Mouse (Mus musculus) kidney, postnatal 14 days (tissue): ENCODE measurements around the gene Frmd6.

ENCODE experiments used
- DNase-seq: peaks from one replicate; pipeline ENCODE4 v3.0.0; 2022; ENCODE audit warnings: mixed read lengths

The Frmd6 gene

GRCm38 (mm10) chr12:70824729-70825650, at the start of gene Frmd6:
Gene Frmd6 (plus strand): TSS chr12:70825514.
- peak; percentile 96 for DNase-seq

- DNase-seq: no peak
Measured at GRCm38 (mm10) chr12:70775609-70776008, 49.7 kb upstream of the Frmd6 start.

GRCm38 (mm10) chr12:70776683-70777082, 48.6 kb upstream of the Frmd6 start:
- DNase-seq: no peak

GRCm38 (mm10) chr12:70777466-70777865, 47.8 kb upstream of the Frmd6 start:
- DNase-seq: no peak

- no peak for DNase-seq
Measured at GRCm38 (mm10) chr12:70777866-70778265, 47.4 kb upstream of the Frmd6 start.

GRCm38 (mm10) chr12:70778271-70778670, 47.0 kb upstream of the Frmd6 start:
- DNase-seq: no peak

GRCm38 (mm10) chr12:70778724-70779123, 46.6 kb upstream of the Frmd6 start:
- DNase-seq: no peak

- no peak for DNase-seq
Measured at GRCm38 (mm10) chr12:70783049-70783448, 42.3 kb upstream of the Frmd6 start.

- DNase-seq: no peak
Measured at GRCm38 (mm10) chr12:70783475-70784239, 41.7 kb upstream of the Frmd6 start.

- no peak for DNase-seq
Measured at GRCm38 (mm10) chr12:70784240-70784705, 41.0 kb upstream of the Frmd6 start.

GRCm38 (mm10) chr12:70789341-70789740, 36.0 kb upstream of the Frmd6 start:
- DNase-seq: no peak

- no peak for DNase-seq
Measured at GRCm38 (mm10) chr12:70793291-70793690, 32.0 kb upstream of the Frmd6 start.

- no peak for DNase-seq
Measured at GRCm38 (mm10) chr12:70794543-70795388, 30.5 kb upstream of the Frmd6 start.

- no peak for DNase-seq
Measured at GRCm38 (mm10) chr12:70795389-70795711, 30.0 kb upstream of the Frmd6 start.

- DNase-seq: peak; percentile 27
Measured at GRCm38 (mm10) chr12:70798496-70798895, 26.8 kb upstream of the Frmd6 start.

- DNase-seq: no peak
Measured at GRCm38 (mm10) chr12:70799231-70800002, 25.9 kb upstream of the Frmd6 start.

GRCm38 (mm10) chr12:70800086-70800485, 25.2 kb upstream of the Frmd6 start:
- no peak for DNase-seq

- DNase-seq: no peak
Measured at GRCm38 (mm10) chr12:70801361-70801760, 24.0 kb upstream of the Frmd6 start.

GRCm38 (mm10) chr12:70803494-70803893, 21.8 kb upstream of the Frmd6 start:
- no peak for DNase-seq

- no peak for DNase-seq
Measured at GRCm38 (mm10) chr12:70804989-70805388, 20.3 kb upstream of the Frmd6 start.

GRCm38 (mm10) chr12:70807543-70807942, 17.8 kb upstream of the Frmd6 start:
- DNase-seq: no peak

- no peak for DNase-seq
Measured at GRCm38 (mm10) chr12:70807975-70808374, 17.3 kb upstream of the Frmd6 start.
